Mouse (Mus musculus): ENCODE results near the gene Abhd17a. TPM values are rescaled to one million over a fixed set of nuclear protein-coding genes. Genes with fewer than 3 reads are reported as not detected.
A peak's percentile ranks its signal among the peaks of the same experiment; 100 is the strongest.
"Not testable (repeated sequence)": the region's sequence is repeated elsewhere in the genome, so short reads cannot be mapped to it uniquely, and the experiment has no call there.

Abhd17a gene
- total and polyA plus RNA-seq, 2 experiments from 2014 or later, result 88.2 to 194 TPM

GRCm38 (mm10) chr10:80608435-80608834, 18.3 kb upstream of the Abhd17a start:
- H3K4me3 ChIP-seq (ENCODE audit: low read depth, low read length), result no peak overlapping the region
- peaks cover 8% of the 10 kb centered on the region for H3K4me1 ChIP-seq (ENCODE audit: control insufficient read depth, insufficient read depth)
- H3K4me2 ChIP-seq (ENCODE audit: low read depth, low read length), result no peak overlapping the region
- DNase-seq (ENCODE audit: low spot score), result no peak
- H3K36me3 ChIP-seq (replicated peaks; ENCODE audit: control insufficient read depth, insufficient read depth, low read length), result peaks cover 44% of the 10 kb centered on the region
- H3K27ac ChIP-seq (ENCODE audit: low read depth), result no peak overlapping the region
- whole genome bisulfite sequencing, result 72% methylated on average over 3 of the region's 3 CpGs
- no peaks in the 10 kb centered on the region for H3K27me3 ChIP-seq (ENCODE audit: control insufficient read depth, insufficient read depth, low read length)
- TF ChIP-seq EP300 (IDR thresholded peaks at IDR 0.05; ENCODE audit: low read depth), result no peak
- no peak for TF ChIP-seq CTCF (IDR thresholded peaks at IDR 0.05; ENCODE audit: low read depth)
- no peak for ATAC-seq (ENCODE audit: insufficient read depth, low read depth)
- no peak overlapping the region for H3K9ac ChIP-seq (replicated peaks; ENCODE audit: low read depth, low read length)
- H3K9me3 ChIP-seq (replicated peaks; ENCODE audit: control insufficient read depth, low read length), result no peaks in the 10 kb centered on the region

- H3K4me1 ChIP-seq (ENCODE audit: control insufficient read depth, insufficient read depth), result peaks cover 10% of the 10 kb centered on the region
- peaks cover 35% of the 10 kb centered on the region for H3K36me3 ChIP-seq (replicated peaks; ENCODE audit: control insufficient read depth, insufficient read depth, low read length)
- 95% methylated on average over 34 of the region's 34 CpGs for WGBS
- H3K27ac ChIP-seq (ENCODE audit: low read depth), result no peak overlapping the region
- H3K4me3 ChIP-seq (ENCODE audit: low read depth, low read length), result no peak overlapping the region
- no peak for TF ChIP-seq EP300 (IDR thresholded peaks at IDR 0.05; ENCODE audit: low read depth)
- H3K9ac ChIP-seq (replicated peaks; ENCODE audit: low read depth, low read length), result no peak overlapping the region
- H3K27me3 ChIP-seq (ENCODE audit: control insufficient read depth, insufficient read depth, low read length), result no peaks in the 10 kb centered on the region
- DNase-seq (ENCODE audit: low spot score), result no peak
- H3K9me3 ChIP-seq (replicated peaks; ENCODE audit: control insufficient read depth, low read length), result no peaks in the 10 kb centered on the region
- H3K4me2 ChIP-seq (ENCODE audit: low read depth, low read length), result no peak overlapping the region
- ATAC-seq (ENCODE audit: insufficient read depth, low read depth), result no peak
Observed at GRCm38 (mm10) chr10:80606737-80607350, 16.7 kb upstream of the Abhd17a start.

GRCm38 (mm10) chr10:80606306-80606705, 16.2 kb upstream of the Abhd17a start:
- peaks cover 35% of the 10 kb centered on the region for H3K36me3 ChIP-seq (replicated peaks; ENCODE audit: control insufficient read depth, insufficient read depth, low read length)

GRCm38 (mm10) chr10:80605721-80606120, 15.6 kb upstream of the Abhd17a start, which contains the start of gene Gm49322:
Gene Gm49322 (plus strand): TSS chr10:80606021.
- not testable (repeated sequence) for H3K4me1 ChIP-seq (ENCODE audit: control insufficient read depth, insufficient read depth); H3K4me3 ChIP-seq (ENCODE audit: low read depth, low read length); H3K4me2 ChIP-seq (ENCODE audit: low read depth, low read length); H3K27ac ChIP-seq (ENCODE audit: low read depth); H3K9me3 ChIP-seq (replicated peaks; ENCODE audit: control insufficient read depth, low read length); DNase-seq (ENCODE audit: low spot score); ATAC-seq (ENCODE audit: insufficient read depth, low read depth); H3K9ac ChIP-seq (replicated peaks; ENCODE audit: low read depth, low read length); H3K27me3 ChIP-seq (ENCODE audit: control insufficient read depth, insufficient read depth, low read length)
- H3K36me3 ChIP-seq (replicated peaks; ENCODE audit: control insufficient read depth, insufficient read depth, low read length), result peaks cover 35% of the 10 kb centered on the region
- WGBS, result 76% methylated on average over 3 of the region's 4 CpGs

More at GRCm38 (mm10) chr10:80606306-80606705, 16.2 kb upstream of the Abhd17a start:
- TF ChIP-seq CTCF (IDR thresholded peaks at IDR 0.05; ENCODE audit: low read depth) (no peak), EP300 (IDR thresholded peaks at IDR 0.05; ENCODE audit: low read depth) (no peak)
- Histone ChIP-seq H3K27me3 (ENCODE audit: control insufficient read depth, insufficient read depth, low read length) (no peaks in the 10 kb centered on the region), H3K4me3 (ENCODE audit: low read depth, low read length) (no peak overlapping the region), H3K9ac (replicated peaks; ENCODE audit: low read depth, low read length) (no peak overlapping the region), H3K4me2 (ENCODE audit: low read depth, low read length) (no peak overlapping the region), H3K9me3 (replicated peaks; ENCODE audit: control insufficient read depth, low read length) (no peaks in the 10 kb centered on the region), H3K27ac (ENCODE audit: low read depth) (no peak overlapping the region), H3K4me1 (ENCODE audit: control insufficient read depth, insufficient read depth) (peaks cover 10% of the 10 kb centered on the region)
- no peak for DNase-seq (ENCODE audit: low spot score)
- WGBS, result 87% methylated on average over 23 of the region's 23 CpGs
- ATAC-seq (ENCODE audit: insufficient read depth, low read depth), result no peak

- Histone ChIP-seq H3K36me3 (replicated peaks; ENCODE audit: control insufficient read depth, insufficient read depth, low read length) (peaks cover 35% of the 10 kb centered on the region), H3K4me3 (ENCODE audit: low read depth, low read length) (no peak overlapping the region), H3K9ac (replicated peaks; ENCODE audit: low read depth, low read length) (no peak overlapping the region), H3K27me3 (ENCODE audit: control insufficient read depth, insufficient read depth, low read length) (no peaks in the 10 kb centered on the region), H3K9me3 (replicated peaks; ENCODE audit: control insufficient read depth, low read length) (no peaks in the 10 kb centered on the region), H3K4me1 (ENCODE audit: control insufficient read depth, insufficient read depth) (peaks cover 10% of the 10 kb centered on the region), H3K4me2 (ENCODE audit: low read depth, low read length) (no peak overlapping the region), H3K27ac (ENCODE audit: low read depth) (no peak overlapping the region)
- 81% methylated on average over 2 of the region's 2 CpGs for WGBS
- no peak for TF ChIP-seq EP300 (IDR thresholded peaks at IDR 0.05; ENCODE audit: low read depth)
- TF ChIP-seq CTCF (IDR thresholded peaks at IDR 0.05; ENCODE audit: low read depth), result no peak
- no peak for ATAC-seq (ENCODE audit: insufficient read depth, low read depth)
- no peak for DNase-seq (ENCODE audit: low spot score)
Observed at GRCm38 (mm10) chr10:80604988-80605387, 14.8 kb upstream of the Abhd17a start.

- no peaks in the 10 kb centered on the region for H3K9me3 ChIP-seq (replicated peaks; ENCODE audit: control insufficient read depth, low read length)
- 82% methylated on average over 7 of the region's 7 CpGs for WGBS
- H3K27me3 ChIP-seq (ENCODE audit: control insufficient read depth, insufficient read depth, low read length), result no peaks in the 10 kb centered on the region
- H3K9ac ChIP-seq (replicated peaks; ENCODE audit: low read depth, low read length), result no peak overlapping the region
- peaks cover 10% of the 10 kb centered on the region for H3K4me1 ChIP-seq (ENCODE audit: control insufficient read depth, insufficient read depth)
- TF ChIP-seq EP300 (IDR thresholded peaks at IDR 0.05; ENCODE audit: low read depth) (no peak), CTCF (IDR thresholded peaks at IDR 0.05; ENCODE audit: low read depth) (no peak)
- DNase-seq (ENCODE audit: low spot score) (no peak), ATAC-seq (ENCODE audit: insufficient read depth, low read depth) (no peak)
- H3K4me3 ChIP-seq (ENCODE audit: low read depth, low read length), result no peak overlapping the region
- peak overlapping the region; percentile 83; the same call in 1 of the 2 replicates for H3K27ac ChIP-seq (ENCODE audit: low read depth)
- H3K36me3 ChIP-seq (replicated peaks; ENCODE audit: control insufficient read depth, insufficient read depth, low read length), result peaks cover 29% of the 10 kb centered on the region
- H3K4me2 ChIP-seq (ENCODE audit: low read depth, low read length), result peak overlapping the region; percentile 81
Observed at GRCm38 (mm10) chr10:80604001-80604509, 13.9 kb upstream of the Abhd17a start.
